Mouse (Mus musculus): Measurements from ENCODE around the gene Pcdh19. TPM values are rescaled to one million over a fixed set of nuclear protein-coding genes. Genes with fewer than 3 reads are reported as not detected.

Pcdh19 gene
- polyA plus RNA-seq, 1 experiment from 2014 or later, result 18.8 TPM

- WGBS, result 49% methylated on average over 2 of the region's 2 CpGs
- no peak overlapping the region for H3K9ac ChIP-seq (ENCODE audit: low read depth, low read length)
- ATAC-seq, result no peak
These were observed 41.0 kb downstream of the Pcdh19 start for GRCm38 (mm10) chrX:133647809-133648208.

GRCm38 (mm10) chrX:133639445-133639844, 49.3 kb downstream of the Pcdh19 start:
- H3K4me2 ChIP-seq (ENCODE audit: low read length), result no peak overlapping the region
- no peak overlapping the region for H3K4me3 ChIP-seq (ENCODE audit: low read length)
- no peaks in the 10 kb centered on the region for H3K4me1 ChIP-seq (ENCODE audit: control insufficient read depth, insufficient read depth, low read depth, low read length)
- no peaks in the 10 kb centered on the region for H3K9me3 ChIP-seq (ENCODE audit: control insufficient read depth, low read length)
- H3K36me3 ChIP-seq (ENCODE audit: control insufficient read depth, insufficient read depth, low read length), result no peaks in the 10 kb centered on the region
- no peak overlapping the region for H3K27ac ChIP-seq (ENCODE audit: low read depth, low read length)
- ATAC-seq, result no peak
- no peaks in the 10 kb centered on the region for H3K27me3 ChIP-seq (replicated peaks; ENCODE audit: control insufficient read depth, insufficient read depth, low read length)
- no peak overlapping the region for H3K9ac ChIP-seq (ENCODE audit: low read depth, low read length)

More at GRCm38 (mm10) chrX:133647809-133648208, 41.0 kb downstream of the Pcdh19 start:
- H3K4me2 ChIP-seq (ENCODE audit: low read length), result no peak overlapping the region
- H3K36me3 ChIP-seq (ENCODE audit: control insufficient read depth, insufficient read depth, low read length), result no peaks in the 10 kb centered on the region
- H3K4me1 ChIP-seq (ENCODE audit: control insufficient read depth, insufficient read depth, low read depth, low read length), result no peaks in the 10 kb centered on the region
- H3K9me3 ChIP-seq (ENCODE audit: control insufficient read depth, low read length), result no peaks in the 10 kb centered on the region
- no peaks in the 10 kb centered on the region for H3K27me3 ChIP-seq (replicated peaks; ENCODE audit: control insufficient read depth, insufficient read depth, low read length)
- no peak overlapping the region for H3K27ac ChIP-seq (ENCODE audit: low read depth, low read length)
- H3K4me3 ChIP-seq (ENCODE audit: low read length), result no peak overlapping the region

GRCm38 (mm10) chrX:133629538-133629937, 59.2 kb downstream of the Pcdh19 start:
- WGBS, result 71% methylated on average over 8 of the region's 8 CpGs
- Histone ChIP-seq H3K27ac (ENCODE audit: low read depth, low read length) (no peak overlapping the region), H3K4me1 (ENCODE audit: control insufficient read depth, insufficient read depth, low read depth, low read length) (no peaks in the 10 kb centered on the region), H3K27me3 (replicated peaks; ENCODE audit: control insufficient read depth, insufficient read depth, low read length) (0 out of 2 replicates have a peak, but pooled peaks cover 2% of the 10 kb centered on the region), H3K36me3 (ENCODE audit: control insufficient read depth, insufficient read depth, low read length) (no peaks in the 10 kb centered on the region), H3K9me3 (ENCODE audit: control insufficient read depth, low read length) (no peaks in the 10 kb centered on the region), H3K4me2 (ENCODE audit: low read length) (no peak overlapping the region), H3K9ac (ENCODE audit: low read depth, low read length) (no peak overlapping the region), H3K4me3 (ENCODE audit: low read length) (no peak overlapping the region)
- no peak for ATAC-seq

GRCm38 (mm10) chrX:133618222-133618621, 70.6 kb downstream of the Pcdh19 start:
- no peaks in the 10 kb centered on the region for H3K27me3 ChIP-seq (replicated peaks; ENCODE audit: control insufficient read depth, insufficient read depth, low read length)
- H3K4me3 ChIP-seq (ENCODE audit: low read length), result no peak overlapping the region
- no peaks in the 10 kb centered on the region for H3K36me3 ChIP-seq (ENCODE audit: control insufficient read depth, insufficient read depth, low read length)
- 54% methylated on average over 1 of the region's 1 CpGs for WGBS
- H3K9ac ChIP-seq (ENCODE audit: low read depth, low read length), result no peak overlapping the region
- H3K4me1 ChIP-seq (ENCODE audit: control insufficient read depth, insufficient read depth, low read depth, low read length), result no peaks in the 10 kb centered on the region
- no peak overlapping the region for H3K4me2 ChIP-seq (ENCODE audit: low read length)
- no peaks in the 10 kb centered on the region for H3K9me3 ChIP-seq (ENCODE audit: control insufficient read depth, low read length)
- no peak overlapping the region for H3K27ac ChIP-seq (ENCODE audit: low read depth, low read length)
- ATAC-seq, result no peak

- H3K4me1 ChIP-seq (ENCODE audit: control insufficient read depth, insufficient read depth, low read depth, low read length), result no peaks in the 10 kb centered on the region
- H3K36me3 ChIP-seq (ENCODE audit: control insufficient read depth, insufficient read depth, low read length), result no peaks in the 10 kb centered on the region
These were observed 83.0 kb downstream of the Pcdh19 start for GRCm38 (mm10) chrX:133605828-133606227.

GRCm38 (mm10) chrX:133604272-133604671, 84.5 kb downstream of the Pcdh19 start:
- no peak overlapping the region for H3K9ac ChIP-seq (ENCODE audit: low read depth, low read length)
- H3K4me2 ChIP-seq (ENCODE audit: low read length), result no peak overlapping the region
- H3K4me1 ChIP-seq (ENCODE audit: control insufficient read depth, insufficient read depth, low read depth, low read length), result no peaks in the 10 kb centered on the region
- H3K9me3 ChIP-seq (ENCODE audit: control insufficient read depth, low read length), result no peaks in the 10 kb centered on the region
- no peaks in the 10 kb centered on the region for H3K36me3 ChIP-seq (ENCODE audit: control insufficient read depth, insufficient read depth, low read length)
- no peak for ATAC-seq
- H3K27ac ChIP-seq (ENCODE audit: low read depth, low read length), result no peak overlapping the region
- no peaks in the 10 kb centered on the region for H3K27me3 ChIP-seq (replicated peaks; ENCODE audit: control insufficient read depth, insufficient read depth, low read length)
- no peak overlapping the region for H3K4me3 ChIP-seq (ENCODE audit: low read length)
- WGBS, result 39% methylated on average over 4 of the region's 4 CpGs

More at GRCm38 (mm10) chrX:133605828-133606227, 83.0 kb downstream of the Pcdh19 start:
- no peak overlapping the region for H3K4me3 ChIP-seq (ENCODE audit: low read length)
- H3K27me3 ChIP-seq (replicated peaks; ENCODE audit: control insufficient read depth, insufficient read depth, low read length), result no peaks in the 10 kb centered on the region
- WGBS, result 51% methylated on average over 4 of the region's 4 CpGs
- H3K27ac ChIP-seq (ENCODE audit: low read depth, low read length), result no peak overlapping the region
- H3K9me3 ChIP-seq (ENCODE audit: control insufficient read depth, low read length), result no peaks in the 10 kb centered on the region
- no peak overlapping the region for H3K4me2 ChIP-seq (ENCODE audit: low read length)
- H3K9ac ChIP-seq (ENCODE audit: low read depth, low read length), result no peak overlapping the region
- ATAC-seq, result no peak

- ATAC-seq, result no peak
- Histone ChIP-seq H3K4me3 (ENCODE audit: low read length) (no peak overlapping the region), H3K9ac (ENCODE audit: low read depth, low read length) (no peak overlapping the region), H3K4me2 (ENCODE audit: low read length) (no peak overlapping the region), H3K36me3 (ENCODE audit: control insufficient read depth, insufficient read depth, low read length) (no peaks in the 10 kb centered on the region), H3K27ac (ENCODE audit: low read depth, low read length) (no peak overlapping the region), H3K27me3 (replicated peaks; ENCODE audit: control insufficient read depth, insufficient read depth, low read length) (no peaks in the 10 kb centered on the region), H3K4me1 (ENCODE audit: control insufficient read depth, insufficient read depth, low read depth, low read length) (no peaks in the 10 kb centered on the region), H3K9me3 (ENCODE audit: control insufficient read depth, low read length) (no peaks in the 10 kb centered on the region)
- 59% methylated on average over 2 of the region's 2 CpGs for WGBS
These were observed 86.7 kb downstream of the Pcdh19 start for GRCm38 (mm10) chrX:133602068-133602467.

GRCm38 (mm10) chrX:133601658-133602057, 87.1 kb downstream of the Pcdh19 start:
- Histone ChIP-seq H3K9ac (ENCODE audit: low read depth, low read length) (no peak overlapping the region), H3K4me3 (ENCODE audit: low read length) (no peak overlapping the region), H3K27me3 (replicated peaks; ENCODE audit: control insufficient read depth, insufficient read depth, low read length) (no peaks in the 10 kb centered on the region), H3K27ac (ENCODE audit: low read depth, low read length) (no peak overlapping the region), H3K4me2 (ENCODE audit: low read length) (no peak overlapping the region), H3K36me3 (ENCODE audit: control insufficient read depth, insufficient read depth, low read length) (no peaks in the 10 kb centered on the region), H3K4me1 (ENCODE audit: control insufficient read depth, insufficient read depth, low read depth, low read length) (no peaks in the 10 kb centered on the region), H3K9me3 (ENCODE audit: control insufficient read depth, low read length) (no peaks in the 10 kb centered on the region)
- 59% methylated on average over 1 of the region's 1 CpGs for WGBS
- ATAC-seq, result no peak

GRCm38 (mm10) chrX:133601195-133601594, 87.6 kb downstream of the Pcdh19 start:
- no peak for ATAC-seq
- H3K27ac ChIP-seq (ENCODE audit: low read depth, low read length), result no peak overlapping the region
- no peak overlapping the region for H3K9ac ChIP-seq (ENCODE audit: low read depth, low read length)
- no peaks in the 10 kb centered on the region for H3K27me3 ChIP-seq (replicated peaks; ENCODE audit: control insufficient read depth, insufficient read depth, low read length)
- no peaks in the 10 kb centered on the region for H3K9me3 ChIP-seq (ENCODE audit: control insufficient read depth, low read length)
- H3K36me3 ChIP-seq (ENCODE audit: control insufficient read depth, insufficient read depth, low read length), result no peaks in the 10 kb centered on the region
- H3K4me2 ChIP-seq (ENCODE audit: low read length), result no peak overlapping the region
- WGBS, result 80% methylated on average over 2 of the region's 2 CpGs
- no peak overlapping the region for H3K4me3 ChIP-seq (ENCODE audit: low read length)
- no peaks in the 10 kb centered on the region for H3K4me1 ChIP-seq (ENCODE audit: control insufficient read depth, insufficient read depth, low read depth, low read length)

All from hindbrain, embryonic 16.5 days (tissue).